Mouse (Mus musculus): ENCODE measurements around the gene Edn2. TPM values are rescaled to one million over a fixed set of nuclear protein-coding genes. Genes with fewer than 3 reads are reported as not detected.

Gene Edn2
- 0.14 and 0.18 TPM in 2 replicates for polyA plus RNA-seq (2015; fragmentation: Nextera tagmentation; extraction: Ambion mirVana)

- H3K4me1 ChIP-seq, result peaks cover 12% of the 10 kb centered on the region
- H3K9me3 ChIP-seq (replicated peaks), result no peaks in the 10 kb centered on the region
- WGBS, result 37% methylated on average over 29 of the region's 29 CpGs
- peak; percentile 77 for ATAC-seq (replicated peaks; ENCODE audit: low FRiP score)
- peak within 1 kb of the TSS; percentile 26 for H3K4me2 ChIP-seq
- H3K36me3 ChIP-seq, result no peaks in the 10 kb centered on the region
- H3K27me3 ChIP-seq, result peaks cover 5% of the 10 kb centered on the region; the same call in 1 of the 2 replicates
- no peak within 1 kb of the TSS for H3K4me3 ChIP-seq (replicated peaks)
- no peak within 1 kb of the TSS for H3K9ac ChIP-seq
- H3K27ac ChIP-seq, result no peak within 1 kb of the TSS
These were observed at the start of gene Edn2 for GRCm38 (mm10) chr4:120161166-120161949. Edn2 (plus strand) TSS chr4:120161206.

- ATAC-seq (replicated peaks; ENCODE audit: low FRiP score), result no peak
- no peaks in the 10 kb centered on the region for H3K27me3 ChIP-seq
- no peak overlapping the region for H3K9ac ChIP-seq
- H3K4me3 ChIP-seq (replicated peaks), result no peak overlapping the region
- H3K4me2 ChIP-seq, result no peak overlapping the region
- H3K27ac ChIP-seq, result no peak overlapping the region
- no peaks in the 10 kb centered on the region for H3K36me3 ChIP-seq
- no peaks in the 10 kb centered on the region for H3K4me1 ChIP-seq
- H3K9me3 ChIP-seq (replicated peaks), result no peaks in the 10 kb centered on the region; the same call in 1 of the 2 replicates
- WGBS, result 77% methylated on average over 3 of the region's 3 CpGs
These were observed 45.5 kb upstream of the Edn2 start for GRCm38 (mm10) chr4:120115516-120115915.

GRCm38 (mm10) chr4:120116312-120116711, 44.7 kb upstream of the Edn2 start:
- H3K4me2 ChIP-seq, result no peak overlapping the region
- no peaks in the 10 kb centered on the region for H3K36me3 ChIP-seq
- WGBS, result 74% methylated on average over 1 of the region's 1 CpGs
- no peaks in the 10 kb centered on the region for H3K4me1 ChIP-seq
- no peaks in the 10 kb centered on the region for H3K27me3 ChIP-seq
- H3K27ac ChIP-seq, result no peak overlapping the region
- no peak overlapping the region for H3K4me3 ChIP-seq (replicated peaks)
- no peak for ATAC-seq (replicated peaks; ENCODE audit: low FRiP score)
- H3K9ac ChIP-seq, result no peak overlapping the region
- no peaks in the 10 kb centered on the region; the same call in 1 of the 2 replicates for H3K9me3 ChIP-seq (replicated peaks)

GRCm38 (mm10) chr4:120120276-120120675, 40.7 kb upstream of the Edn2 start:
- H3K36me3 ChIP-seq, result no peaks in the 10 kb centered on the region
- H3K4me1 ChIP-seq, result no peaks in the 10 kb centered on the region
- H3K9ac ChIP-seq, result no peak overlapping the region
- H3K4me3 ChIP-seq (replicated peaks), result no peak overlapping the region
- no peak for ATAC-seq (replicated peaks; ENCODE audit: low FRiP score)
- no peaks in the 10 kb centered on the region for H3K27me3 ChIP-seq
- 37% methylated on average over 8 of the region's 8 CpGs for WGBS
- no peak overlapping the region for H3K27ac ChIP-seq
- no peak overlapping the region for H3K4me2 ChIP-seq
- H3K9me3 ChIP-seq (replicated peaks), result no peaks in the 10 kb centered on the region

GRCm38 (mm10) chr4:120124656-120125055, 36.4 kb upstream of the Edn2 start:
- 77% methylated on average over 6 of the region's 6 CpGs for WGBS
- H3K36me3 ChIP-seq, result no peaks in the 10 kb centered on the region
- ATAC-seq (replicated peaks; ENCODE audit: low FRiP score), result no peak
- H3K9ac ChIP-seq, result no peak overlapping the region
- H3K4me1 ChIP-seq, result no peaks in the 10 kb centered on the region
- H3K27me3 ChIP-seq, result no peaks in the 10 kb centered on the region
- H3K4me2 ChIP-seq, result no peak overlapping the region
- no peak overlapping the region for H3K27ac ChIP-seq
- H3K4me3 ChIP-seq (replicated peaks), result no peak overlapping the region
- H3K9me3 ChIP-seq (replicated peaks), result no peaks in the 10 kb centered on the region

- Histone ChIP-seq H3K9ac (no peak overlapping the region), H3K27ac (no peak overlapping the region), H3K4me1 (no peaks in the 10 kb centered on the region), H3K4me2 (no peak overlapping the region), H3K27me3 (no peaks in the 10 kb centered on the region), H3K36me3 (no peaks in the 10 kb centered on the region), H3K4me3 (replicated peaks) (no peak overlapping the region), H3K9me3 (replicated peaks) (no peaks in the 10 kb centered on the region)
- 84% methylated on average over 6 of the region's 6 CpGs for WGBS
- no peak for ATAC-seq (replicated peaks; ENCODE audit: low FRiP score)
These were observed 35.0 kb upstream of the Edn2 start for GRCm38 (mm10) chr4:120126047-120126446.

- Histone ChIP-seq H3K9ac (no peak overlapping the region), H3K4me1 (no peaks in the 10 kb centered on the region), H3K27me3 (no peaks in the 10 kb centered on the region), H3K4me2 (no peak overlapping the region), H3K36me3 (no peaks in the 10 kb centered on the region), H3K27ac (no peak overlapping the region), H3K9me3 (replicated peaks) (no peaks in the 10 kb centered on the region), H3K4me3 (replicated peaks) (no peak overlapping the region)
- 80% methylated on average over 3 of the region's 3 CpGs for WGBS
- no peak for ATAC-seq (replicated peaks; ENCODE audit: low FRiP score)
These were observed 33.7 kb upstream of the Edn2 start for GRCm38 (mm10) chr4:120127333-120127732.

- H3K27ac ChIP-seq, result no peak overlapping the region
- WGBS, result 54% methylated on average over 4 of the region's 4 CpGs
- H3K27me3 ChIP-seq, result no peaks in the 10 kb centered on the region
These were observed 33.0 kb upstream of the Edn2 start for GRCm38 (mm10) chr4:120128033-120128432.

GRCm38 (mm10) chr4:120129233-120129885, 31.6 kb upstream of the Edn2 start:
- ATAC-seq (replicated peaks; ENCODE audit: low FRiP score), result no peak
- Histone ChIP-seq H3K9ac (no peak overlapping the region), H3K27me3 (no peaks in the 10 kb centered on the region), H3K36me3 (no peaks in the 10 kb centered on the region), H3K4me1 (no peaks in the 10 kb centered on the region), H3K9me3 (replicated peaks) (no peaks in the 10 kb centered on the region), H3K4me3 (replicated peaks) (no peak overlapping the region), H3K4me2 (no peak overlapping the region), H3K27ac (no peak overlapping the region)
- WGBS, result 42% methylated on average over 4 of the region's 4 CpGs

More at GRCm38 (mm10) chr4:120128033-120128432, 33.0 kb upstream of the Edn2 start:
- H3K4me3 ChIP-seq (replicated peaks), result no peak overlapping the region
- no peaks in the 10 kb centered on the region for H3K9me3 ChIP-seq (replicated peaks)
- no peaks in the 10 kb centered on the region for H3K36me3 ChIP-seq
- no peaks in the 10 kb centered on the region for H3K4me1 ChIP-seq
- no peak overlapping the region for H3K4me2 ChIP-seq
- no peak for ATAC-seq (replicated peaks; ENCODE audit: low FRiP score)
- no peak overlapping the region for H3K9ac ChIP-seq

GRCm38 (mm10) chr4:120130926-120131325, 30.1 kb upstream of the Edn2 start:
- Histone ChIP-seq H3K27me3 (no peaks in the 10 kb centered on the region), H3K36me3 (no peaks in the 10 kb centered on the region), H3K4me1 (no peaks in the 10 kb centered on the region), H3K9me3 (replicated peaks) (no peaks in the 10 kb centered on the region), H3K9ac (no peak overlapping the region), H3K4me3 (replicated peaks) (no peak overlapping the region), H3K4me2 (no peak overlapping the region), H3K27ac (no peak overlapping the region)
- ATAC-seq (replicated peaks; ENCODE audit: low FRiP score), result no peak
- 51% methylated on average over 4 of the region's 4 CpGs for WGBS

- H3K36me3 ChIP-seq, result no peaks in the 10 kb centered on the region
- H3K27me3 ChIP-seq, result no peaks in the 10 kb centered on the region
- H3K27ac ChIP-seq, result no peak overlapping the region
- H3K9ac ChIP-seq, result no peak overlapping the region
- no peak overlapping the region for H3K4me2 ChIP-seq
- no peaks in the 10 kb centered on the region for H3K4me1 ChIP-seq
- no peak for ATAC-seq (replicated peaks; ENCODE audit: low FRiP score)
- 76% methylated on average over 24 of the region's 24 CpGs for whole genome bisulfite sequencing
- no peak overlapping the region for H3K4me3 ChIP-seq (replicated peaks)
- H3K9me3 ChIP-seq (replicated peaks), result no peaks in the 10 kb centered on the region
These were observed 29.4 kb upstream of the Edn2 start for GRCm38 (mm10) chr4:120131441-120132220.

- no peak overlapping the region for H3K4me3 ChIP-seq (replicated peaks)
- no peak overlapping the region for H3K27ac ChIP-seq
- no peak overlapping the region for H3K4me2 ChIP-seq
- no peak overlapping the region for H3K9ac ChIP-seq
- no peaks in the 10 kb centered on the region for H3K27me3 ChIP-seq
- WGBS, result 83% methylated on average over 6 of the region's 6 CpGs
- no peaks in the 10 kb centered on the region for H3K36me3 ChIP-seq
- no peaks in the 10 kb centered on the region for H3K4me1 ChIP-seq
- no peaks in the 10 kb centered on the region for H3K9me3 ChIP-seq (replicated peaks)
- ATAC-seq (replicated peaks; ENCODE audit: low FRiP score), result no peak
These were observed 26.8 kb upstream of the Edn2 start for GRCm38 (mm10) chr4:120134223-120134622.
